Mouse (Mus musculus) thymus, adult 18-20 months (tissue): ENCODE measurements around the gene Prss33.
"Not testable (repeated sequence)": the region's sequence is repeated elsewhere in the genome, so short reads cannot be mapped to it uniquely, and the experiment has no call there.

Experiments
- DNase-seq, 2 experiments: peaks; one replicate each; pipeline ENCODE4 v3.0.0; 2022; ENCODE audit warnings: mixed read lengths in 2 of 2

Prss33 gene

GRCm38 (mm10) chr17:23836006-23836575 is at the start of gene Prss33:
TSS of gene Prss33 (minus strand) at chr17:23836056.
- DNase-seq: no peak

- DNase-seq: not testable (repeated sequence)
Observed at GRCm38 (mm10) chr17:23880576-23880975, 44.7 kb upstream of the Prss33 start, which contains the start of the genes Dcpp1 and Dcpp2. TSS of gene Dcpp1 (plus strand) at chr17:23880876. TSS of gene Dcpp2 (plus strand) at chr17:23880880.

GRCm38 (mm10) chr17:23877166-23877565 is 41.3 kb upstream of the Prss33 start:
- DNase-seq: no peak

GRCm38 (mm10) chr17:23876741-23877140 is 40.9 kb upstream of the Prss33 start:
- no peak for DNase-seq

GRCm38 (mm10) chr17:23873884-23874856 is 38.3 kb upstream of the Prss33 start:
- no peak for DNase-seq

GRCm38 (mm10) chr17:23868513-23868912 is 32.7 kb upstream of the Prss33 start:
- no peak for DNase-seq

- no peak for DNase-seq
Observed at GRCm38 (mm10) chr17:23867756-23868155, 31.9 kb upstream of the Prss33 start, which contains the start of gene Prss21. TSS of gene Prss21 (plus strand) at chr17:23868056.

GRCm38 (mm10) chr17:23862926-23863325 is 27.1 kb upstream of the Prss33 start:
- DNase-seq: no peak

GRCm38 (mm10) chr17:23857913-23858312 is 22.1 kb upstream of the Prss33 start:
- DNase-seq: no peak

GRCm38 (mm10) chr17:23857193-23857592 is 21.3 kb upstream of the Prss33 start:
- DNase-seq: no peak

- DNase-seq: no peak
Observed at GRCm38 (mm10) chr17:23854229-23854765, 18.4 kb upstream of the Prss33 start.

GRCm38 (mm10) chr17:23853292-23853691 is 17.4 kb upstream of the Prss33 start:
- DNase-seq: no peak

- no peak for DNase-seq
Observed at GRCm38 (mm10) chr17:23850853-23851749, 15.2 kb upstream of the Prss33 start.

GRCm38 (mm10) chr17:23850028-23850427 is 14.2 kb upstream of the Prss33 start:
- DNase-seq: no peak

- peak in 1 of 2 experiments; percentile 32 for DNase-seq
Observed at GRCm38 (mm10) chr17:23843812-23844273, 8.0 kb upstream of the Prss33 start, which contains the start of the genes Prss32 and Prss41. TSS of gene Prss32 (plus strand) at chr17:23843855. TSS of gene Prss41 (minus strand) at chr17:23844172.

GRCm38 (mm10) chr17:23843141-23843811 is 7.4 kb upstream of the Prss33 start:
- DNase-seq: no peak

- no peak for DNase-seq
Observed at GRCm38 (mm10) chr17:23841145-23841544, 5.3 kb upstream of the Prss33 start.

GRCm38 (mm10) chr17:23831201-23831600 is 4.7 kb downstream of the Prss33 start:
- no peak for DNase-seq

- DNase-seq: peak; percentile 70 to 80
Observed at GRCm38 (mm10) chr17:23829064-23829619, 6.7 kb downstream of the Prss33 start, which contains the start of gene Elob. TSS of gene Elob (minus strand) at chr17:23829136.

GRCm38 (mm10) chr17:23828271-23829001 is 7.4 kb downstream of the Prss33 start:
- peak; percentile 60 to 75 for DNase-seq
